Mouse (Mus musculus) adrenal gland, postnatal 14 days (tissue): ENCODE measurements around the gene 1110008L16Rik. TPM values are rescaled to one million over a fixed set of nuclear protein-coding genes. Genes with fewer than 3 reads are reported as not detected.
"Not testable (repeated sequence)": the region's sequence is repeated elsewhere in the genome, so short reads cannot be mapped to it uniquely, and the experiment has no call there.

Source experiments
- DNase-seq: peaks from one replicate; pipeline ENCODE4 v3.0.0; 2021; ENCODE audit warnings: mixed read lengths
- total RNA-seq: library from RNA; stranded (reverse); gene quantifications from 2 replicates; pipeline ENCODE4 v1.2.3, GENCODE M21; 2021

1110008L16Rik gene
- total RNA-seq, 1 experiment from 2014 or later = 17.6 TPM

DNA sequence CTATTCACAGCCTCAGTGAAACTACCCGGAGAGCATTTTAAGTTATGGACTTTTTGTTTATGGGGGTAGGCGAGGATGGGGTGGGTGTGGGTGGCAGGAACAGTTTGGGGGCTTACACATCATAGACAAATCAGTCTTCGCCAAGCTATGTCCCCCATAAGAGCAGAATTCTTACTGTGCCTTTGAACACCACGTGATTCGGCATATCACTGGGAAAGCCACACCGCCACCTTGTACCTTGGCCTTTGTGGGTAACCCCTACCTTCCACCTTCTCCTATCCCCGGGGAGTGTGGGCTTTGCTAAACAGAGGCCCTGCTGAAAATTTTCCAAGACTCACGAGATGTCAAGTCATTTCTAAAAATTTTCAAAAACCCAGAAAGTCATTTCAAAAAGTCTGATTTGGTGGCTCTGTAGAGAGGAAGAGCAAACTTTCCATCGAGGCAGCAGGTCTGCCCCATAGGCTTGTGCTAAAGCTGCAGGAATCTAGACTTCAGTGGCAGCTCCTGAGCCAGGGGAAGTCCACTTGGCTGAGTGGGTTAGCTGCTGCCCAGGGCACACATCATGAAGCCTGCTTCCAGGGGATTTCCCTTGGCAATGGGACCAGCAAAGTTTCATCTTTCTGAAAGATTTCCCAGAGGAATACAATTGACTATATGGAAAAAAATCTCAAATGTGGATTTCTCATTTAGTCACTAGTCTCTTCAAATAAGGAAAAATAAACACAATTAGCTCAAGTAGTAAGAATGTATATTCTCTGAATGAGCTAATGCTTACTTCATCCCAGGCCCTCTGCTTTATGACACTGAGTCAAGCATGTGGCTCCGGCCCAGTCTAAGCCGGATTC lies 93.6 kb downstream of the 1110008L16Rik start:
- no peak for DNase-seq

GRCm38 (mm10) chr12:55395601-55396000 lies 96.2 kb downstream of the 1110008L16Rik start:
- DNase-seq = not testable (repeated sequence)

GRCm38 (mm10) chr12:55396536-55396935 lies 97.2 kb downstream of the 1110008L16Rik start:
- no peak for DNase-seq

DNA sequence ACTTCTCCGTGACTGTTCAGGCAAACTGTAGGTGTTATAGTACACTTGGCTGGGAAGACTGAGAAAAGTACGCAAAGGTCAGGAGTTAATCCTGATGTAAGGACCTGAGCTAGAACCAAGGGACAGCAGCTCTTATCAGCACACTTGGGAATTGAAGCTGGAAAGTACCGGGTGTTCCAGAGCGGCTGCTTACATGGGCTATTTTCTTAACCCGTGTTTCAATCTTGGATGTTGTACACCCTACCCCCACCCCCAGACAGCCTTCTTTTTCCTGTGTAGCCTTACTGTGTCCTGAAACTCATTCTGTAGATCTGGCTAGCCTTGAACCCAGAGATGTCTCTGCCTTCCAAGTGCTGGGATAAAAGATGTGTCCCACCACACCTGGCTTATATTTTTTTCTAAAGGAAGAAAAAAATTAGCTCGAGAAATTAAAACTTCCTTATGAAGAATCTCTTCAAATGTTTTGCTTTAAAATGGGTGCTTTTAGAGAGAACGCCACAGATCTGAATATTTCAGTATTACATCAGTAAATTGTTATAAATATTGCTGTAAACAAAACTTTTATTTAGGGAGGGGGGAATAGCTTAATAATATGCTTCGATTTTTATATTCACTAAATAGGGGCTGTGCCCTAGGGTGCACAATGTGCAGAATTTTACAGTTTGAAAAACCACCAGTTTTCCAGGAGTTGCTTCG lies 98.3 kb downstream of the 1110008L16Rik start:
- DNase-seq = peak; percentile 34

DNA sequence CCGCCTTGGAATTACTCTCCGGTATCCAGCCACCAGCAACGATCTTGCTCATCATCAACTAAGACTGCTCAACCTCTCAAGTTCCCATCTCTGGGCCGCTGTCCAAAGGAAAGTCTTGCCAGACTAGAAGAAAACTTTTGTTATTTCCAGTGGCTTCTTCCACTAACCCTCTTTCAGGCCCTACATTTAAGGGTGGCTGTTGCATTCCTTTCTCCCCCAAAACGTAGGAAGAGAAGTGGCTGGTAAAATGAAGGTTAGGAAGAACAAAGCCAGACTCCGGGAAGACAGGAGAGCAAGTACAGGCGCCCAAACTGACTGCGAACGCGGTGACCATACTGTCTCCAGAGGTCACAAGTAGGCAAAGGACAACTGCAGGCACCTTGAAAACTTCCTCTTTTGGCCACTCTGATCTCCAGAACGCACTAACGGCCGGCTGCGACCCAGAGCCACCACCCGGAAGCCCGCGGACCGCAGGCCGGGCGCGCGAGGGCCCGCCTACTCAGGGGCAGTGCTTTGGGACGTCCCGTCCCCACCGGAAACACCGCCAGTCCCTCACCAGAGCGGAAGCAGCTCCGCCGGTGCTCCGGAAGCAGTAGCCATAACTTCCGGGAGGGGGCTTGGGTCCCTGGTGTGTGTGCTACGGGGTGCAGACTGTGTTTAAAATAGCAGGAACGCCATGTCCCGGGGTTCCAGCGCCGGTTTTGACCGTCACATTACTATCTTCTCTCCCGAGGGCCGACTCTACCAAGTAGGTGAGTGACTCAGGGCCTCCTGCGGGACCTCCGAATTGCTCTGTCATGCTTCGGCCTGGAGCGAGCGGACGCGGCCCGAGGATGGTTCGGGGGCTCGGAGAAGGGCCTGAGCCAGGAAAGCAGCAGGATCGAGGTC lies 99.1 kb downstream of the 1110008L16Rik start:
- DNase-seq = peak; percentile 96

- no peak for DNase-seq
Measured at GRCm38 (mm10) chr12:55399128-55399677, 99.8 kb downstream of the 1110008L16Rik start.

DNA sequence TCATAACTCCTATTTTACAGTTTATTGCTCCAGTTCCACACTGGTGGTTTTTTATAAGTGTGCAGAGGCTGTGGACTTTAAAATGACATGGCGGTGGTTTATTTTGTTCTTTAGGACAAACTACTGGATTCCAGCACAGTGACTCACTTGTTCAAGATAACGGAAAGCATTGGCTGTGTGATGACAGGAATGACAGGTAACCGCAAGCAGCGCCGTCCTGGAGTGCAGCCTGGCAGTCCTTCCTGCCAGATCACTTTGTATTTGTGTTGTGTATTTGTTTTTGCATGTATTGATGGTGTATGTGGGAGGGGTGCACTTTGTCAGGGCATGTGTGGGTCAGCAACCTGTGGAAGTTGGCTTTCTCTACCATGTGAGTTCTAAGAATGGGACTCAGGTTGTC lies 108.5 kb downstream of the 1110008L16Rik start:
- DNase-seq = no peak

- DNase-seq = no peak
Measured at GRCm38 (mm10) chr12:55415255-55415654, 115.9 kb downstream of the 1110008L16Rik start.

DNA sequence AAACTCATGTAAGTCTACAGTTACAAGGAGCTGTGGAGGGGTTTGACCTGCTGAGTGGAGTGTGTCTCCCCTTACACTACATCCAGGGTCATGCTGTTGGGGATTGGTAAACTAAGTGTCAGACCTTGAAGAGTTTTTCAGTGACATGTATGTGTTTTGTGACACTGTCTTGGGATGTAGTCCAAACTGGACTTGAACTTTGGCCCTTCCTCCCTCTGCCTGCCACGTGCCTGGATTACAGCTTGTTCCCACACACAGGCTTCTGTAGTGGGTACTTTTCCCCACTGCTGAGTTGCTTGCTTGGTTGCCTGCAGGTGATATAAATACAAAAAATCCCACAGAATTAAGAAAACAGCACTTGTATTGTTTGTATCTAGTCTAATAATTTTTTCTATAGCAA lies 116.4 kb downstream of the 1110008L16Rik start:
- DNase-seq = peak; percentile 38

DNA sequence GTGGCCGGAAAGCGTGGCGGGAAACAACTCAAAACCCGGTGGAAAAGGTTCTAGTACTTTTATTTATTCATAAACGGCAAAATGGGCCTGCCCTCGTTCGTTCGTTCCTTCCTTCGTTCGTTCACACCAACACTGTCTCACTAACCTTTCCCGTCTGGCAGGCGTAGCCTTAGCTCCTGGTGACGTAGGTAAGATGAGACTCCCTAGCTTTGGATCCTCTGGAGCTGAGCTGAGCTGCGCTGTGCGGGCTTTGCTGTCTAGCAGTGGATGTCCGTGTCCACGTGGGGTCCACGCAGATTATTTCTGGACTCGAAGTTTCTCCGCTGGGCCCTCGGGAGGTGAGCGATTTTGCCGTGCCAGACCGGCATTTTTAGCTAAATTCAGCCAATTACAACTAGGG lies 120.8 kb downstream of the 1110008L16Rik start:
- DNase-seq = no peak

DNA sequence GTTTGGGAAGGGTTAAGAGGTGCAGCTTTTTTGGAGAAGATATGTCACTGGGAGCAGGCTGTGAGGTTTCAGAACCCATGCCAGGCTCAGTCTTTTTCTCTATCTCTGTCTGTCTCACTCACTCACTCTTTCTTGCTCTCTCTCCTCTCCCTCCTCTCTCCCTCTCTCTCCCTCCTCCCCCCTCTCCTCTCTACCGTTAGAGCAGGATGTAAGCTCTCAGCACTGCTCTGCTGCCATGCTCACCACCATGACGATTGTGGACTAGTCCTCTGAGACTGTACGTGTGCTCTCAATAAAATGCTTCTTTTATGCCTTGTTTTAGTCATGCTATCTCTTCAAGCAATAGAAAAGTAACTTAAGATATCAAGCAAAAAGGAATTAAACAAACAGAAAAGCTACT lies 122.7 kb downstream of the 1110008L16Rik start:
- DNase-seq = no peak

DNA sequence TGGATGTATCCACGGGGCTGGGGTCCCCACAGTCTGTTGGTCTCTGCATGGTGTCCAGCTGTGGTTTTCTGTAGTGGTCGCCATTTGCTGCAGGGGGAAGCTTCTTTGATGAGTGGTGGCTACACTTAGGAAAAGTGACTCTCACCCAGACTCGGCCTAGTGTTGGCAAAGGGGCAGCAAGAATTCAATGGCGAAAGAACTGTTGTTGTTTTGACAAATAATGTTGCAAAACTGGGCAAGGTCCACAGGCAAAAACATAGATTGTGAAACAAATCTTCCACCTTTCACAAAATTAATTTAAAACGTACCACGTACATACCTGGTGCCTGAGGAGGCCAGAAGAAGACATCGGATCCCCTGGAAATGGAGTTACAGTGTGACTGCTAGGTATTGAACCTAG lies 126.9 kb downstream of the 1110008L16Rik start:
- no peak for DNase-seq

GRCm38 (mm10) chr12:55429201-55429600 lies 129.8 kb downstream of the 1110008L16Rik start:
- no peak for DNase-seq

DNA sequence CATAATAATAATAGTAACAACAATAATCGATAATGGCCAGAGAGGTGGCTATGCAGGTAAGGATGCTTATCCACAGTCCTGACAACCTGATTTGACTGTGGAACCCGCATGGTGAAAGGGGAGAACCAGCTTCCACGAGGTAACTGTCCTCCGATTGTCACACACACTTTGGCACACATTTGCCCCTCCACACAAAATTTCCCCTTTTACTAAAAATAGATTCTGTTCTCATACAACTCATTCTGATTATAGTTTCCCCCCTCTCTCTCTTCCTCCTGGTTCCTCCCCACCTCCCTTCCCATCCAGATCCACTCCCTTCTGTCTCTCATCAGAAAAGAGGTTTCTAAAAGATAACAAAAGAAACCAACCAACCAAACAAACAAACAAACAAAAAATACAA lies 130.6 kb downstream of the 1110008L16Rik start:
- DNase-seq = no peak

Other genes with a start within 250 kb of the 1110008L16Rik start
- 11.5 and 12.8 TPM in 2 replicates for gene 2700097O09Rik, start 219.5 kb upstream of the 1110008L16Rik start, total RNA-seq
- 145 and 146 TPM in 2 replicates for gene Srp54a, start 219.3 kb upstream of the 1110008L16Rik start, total RNA-seq
- 4.8 and 14.8 TPM in 2 replicates for gene Fam177a, start 175.1 kb upstream of the 1110008L16Rik start, total RNA-seq
- 93.1 and 103 TPM in 2 replicates for gene Srp54b, start 144.5 kb upstream of the 1110008L16Rik start, total RNA-seq
- gene 1700047I17Rik2, start 100.0 kb upstream of the 1110008L16Rik start, total RNA-seq = 8.0 TPM in 1 of 2 replicates, not detected in the other
- gene Srp54c, start 69.4 kb upstream of the 1110008L16Rik start, total RNA-seq = 46.9 and 55.8 TPM in 2 replicates
- gene Ppp2r3c, start 3.4 kb downstream of the 1110008L16Rik start, total RNA-seq = 10.1 and 13.1 TPM in 2 replicates
- gene Psma6, start 84.6 kb downstream of the 1110008L16Rik start, total RNA-seq = 226 and 253 TPM in 2 replicates
- gene Nfkbia, start 193.1 kb downstream of the 1110008L16Rik start, total RNA-seq = 95.5 and 107 TPM in 2 replicates